Mouse (Mus musculus) stomach, embryonic 16.5 days (tissue): ENCODE data around the gene Olfr1253. TPM values are rescaled to one million over a fixed set of nuclear protein-coding genes. Genes with fewer than 3 reads are reported as not detected.

ENCODE experiments used
- ATAC-seq: fragments of 200-750 bp; cut with Nextera tagmentation; 2 replicates; pipeline ENCODE4 v1.8.0; 2017; ENCODE audit warnings: moderate number of reproducible peaks, moderate TSS enrichment; ENCODE audit not compliant: insufficient read depth, low FRiP score
- H3K27ac ChIP-seq: fragments of 300-500 bp; sonication (generic); 2 replicates; pipeline ENCODE4 v1.5.1; 2014; ENCODE audit warnings: low read length
- H3K27me3 ChIP-seq: fragments of 300-500 bp; sonication (generic); 2 replicates; pipeline ENCODE4 v1.6.1; 2014; ENCODE audit warnings: low read length, control low read depth, mixed read lengths; ENCODE audit not compliant: control insufficient read depth, insufficient read depth
- H3K36me3 ChIP-seq: fragments of 300-500 bp; sonication (generic); 2 replicates; pipeline ENCODE4 v1.6.1; 2014; ENCODE audit warnings: low read length; ENCODE audit not compliant: control insufficient read depth, insufficient read depth
- H3K4me1 ChIP-seq: fragments of 300-500 bp; sonication (generic); 2 replicates; pipeline ENCODE4 v1.6.1; 2014; ENCODE audit warnings: low read length, control low read depth, mixed read lengths; ENCODE audit not compliant: control insufficient read depth, insufficient read depth
- H3K4me2 ChIP-seq: fragments of 300-500 bp; sonication (generic); 2 replicates; pipeline ENCODE4 v1.6.1; 2014; ENCODE audit warnings: low read depth, low read length, mixed read lengths
- H3K4me3 ChIP-seq: fragments of 300-500 bp; sonication (generic); replicated peaks from 2 replicates; pipeline ENCODE4 v1.5.1; 2014; ENCODE audit warnings: mild to moderate bottlenecking, low read length
- H3K9ac ChIP-seq: fragments of 300-500 bp; sonication (generic); 2 replicates; pipeline ENCODE4 v1.6.1; 2014; ENCODE audit warnings: low read length
- H3K9me3 ChIP-seq: fragments of 300-500 bp; sonication (generic); replicated peaks from 2 replicates; pipeline ENCODE4 v1.6.1; 2016; ENCODE audit warnings: low read length, control low read depth; ENCODE audit not compliant: control insufficient read depth
- WGBS: fragments of 180-500 bp; shearing (Covaris S2); extraction: QIAGEN DNeasy Blood & Tissue Kit; methylation state at CpG from one replicate; pipeline ENCODE4 v1.1.7; 2014; 5-methylcytosine and 5-hydroxymethylcytosine counted together
- polyA plus RNA-seq: library from polyadenylated mRNA; unstranded; fragments of >200 nt; fragmentation: Nextera tagmentation; extraction: Ambion mirVana; gene quantifications from 2 replicates; pipeline ENCODE4 v1.2.1, GENCODE M21; 2015

Olfr1253 gene
- not detected in 2 replicates for polyA plus RNA-seq

DNA sequence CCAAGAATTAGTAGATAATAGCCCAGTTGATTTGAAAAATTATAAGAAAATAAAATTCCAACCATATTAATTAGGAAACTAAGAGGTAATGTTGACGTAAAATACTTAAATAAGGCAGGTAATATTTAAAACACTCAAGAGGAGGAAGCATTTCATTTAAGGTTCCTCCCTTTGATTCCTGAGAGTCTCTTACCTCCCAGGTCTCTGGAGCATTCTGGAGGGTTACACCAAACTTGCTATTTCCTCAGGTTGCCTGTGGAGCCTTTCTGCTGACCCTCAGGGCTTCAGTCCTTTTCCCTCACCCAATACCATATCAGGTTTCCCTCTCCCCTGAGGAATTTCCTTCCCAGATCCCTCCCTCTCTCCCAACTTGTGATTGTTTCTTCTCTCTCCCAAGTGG, at the start of gene Olfr1253:
Gene Olfr1253, minus strand, starts transcription at position 101 of the 400 bp plus-strand sequence.
- Histone ChIP-seq H3K9me3 (no peaks in the 10 kb centered on the region), H3K4me1 (no peaks in the 10 kb centered on the region), H3K4me2 (no peak within 1 kb of the TSS), H3K36me3 (no peaks in the 10 kb centered on the region), H3K27me3 (no peaks in the 10 kb centered on the region), H3K4me3 (no peak within 1 kb of the TSS), H3K27ac (no peak within 1 kb of the TSS), H3K9ac (no peak within 1 kb of the TSS)
- WGBS, result 86% methylated on average over 1 of the region's 1 CpGs
- no peak for ATAC-seq

DNA sequence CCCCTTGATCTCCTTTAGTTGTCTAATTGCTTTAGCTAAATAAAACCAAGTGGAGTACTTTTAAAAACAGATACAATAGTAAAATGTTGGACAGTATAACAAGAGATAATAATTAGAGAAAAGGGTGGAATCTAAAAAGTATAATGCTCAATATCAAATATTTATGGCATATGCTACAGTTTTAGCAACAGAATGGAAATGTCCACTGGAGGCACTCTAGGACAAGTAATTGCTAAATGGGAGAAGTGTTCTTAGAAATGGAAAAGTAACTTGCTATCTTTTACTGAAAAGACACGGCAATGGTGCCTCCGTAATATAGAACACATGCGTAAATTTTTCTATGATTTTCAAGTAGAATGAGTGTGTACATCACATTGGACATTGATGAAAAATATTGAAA, 42.7 kb upstream of the Olfr1253 start:
- H3K4me2 ChIP-seq, result no peak overlapping the region
- ATAC-seq, result no peak
- WGBS, result 88% methylated on average over 3 of the region's 3 CpGs
- H3K9ac ChIP-seq, result no peak overlapping the region
- no peak overlapping the region for H3K4me3 ChIP-seq
- H3K4me1 ChIP-seq, result no peaks in the 10 kb centered on the region
- H3K36me3 ChIP-seq, result no peaks in the 10 kb centered on the region
- H3K27me3 ChIP-seq, result no peaks in the 10 kb centered on the region
- no peak overlapping the region for H3K27ac ChIP-seq
- H3K9me3 ChIP-seq, result no peaks in the 10 kb centered on the region

- Histone ChIP-seq H3K9me3 (no peaks in the 10 kb centered on the region), H3K36me3 (no peaks in the 10 kb centered on the region), H3K4me1 (no peaks in the 10 kb centered on the region), H3K9ac (no peak within 1 kb of the TSS), H3K4me2 (no peak within 1 kb of the TSS), H3K27me3 (no peaks in the 10 kb centered on the region), H3K27ac (no peak within 1 kb of the TSS), H3K4me3 (no peak within 1 kb of the TSS)
- no peak for ATAC-seq
These were observed 36.6 kb upstream of the Olfr1253 start, which contains the start of gene Olfr1254 for GRCm38 (mm10) chr2:89793519-89793918. Gene Olfr1254, minus strand, starts transcription at chr2:89793619.

DNA sequence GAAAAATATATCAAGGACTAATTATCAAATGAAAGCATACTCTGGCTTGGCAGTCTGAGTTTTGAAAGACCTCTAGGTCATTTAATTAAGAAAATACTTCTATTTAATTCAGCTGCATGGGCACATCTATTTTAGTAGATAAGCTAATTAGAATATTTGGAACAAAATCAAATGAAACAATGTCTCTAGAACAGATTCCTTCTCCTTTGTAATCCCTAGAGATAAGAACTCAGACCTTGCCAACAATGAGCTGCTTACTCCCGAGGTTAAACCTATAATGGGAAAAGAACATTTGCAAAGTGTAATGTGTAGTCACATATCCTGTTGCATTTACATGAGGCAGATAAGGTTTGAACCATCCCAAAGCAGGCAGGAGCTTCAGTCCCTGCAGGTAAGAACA, 32.0 kb downstream of the Olfr1253 start, which contains the start of gene Olfr1252:
Gene Olfr1252, minus strand, starts transcription at position 101 of the 400 bp plus-strand sequence.
- H3K9me3 ChIP-seq, result no peaks in the 10 kb centered on the region
- no peak within 1 kb of the TSS for H3K4me2 ChIP-seq
- no peak within 1 kb of the TSS for H3K9ac ChIP-seq
- H3K4me1 ChIP-seq, result no peaks in the 10 kb centered on the region
- ATAC-seq, result no peak
- no peaks in the 10 kb centered on the region for H3K36me3 ChIP-seq
- 46% methylated on average over 1 of the region's 1 CpGs for WGBS
- H3K27ac ChIP-seq, result no peak within 1 kb of the TSS
- no peaks in the 10 kb centered on the region for H3K27me3 ChIP-seq
- no peak within 1 kb of the TSS for H3K4me3 ChIP-seq

Other genes starting within 250 kb of the Olfr1253 start
- gene Olfr1243, start 225.6 kb downstream of the Olfr1253 start, polyA plus RNA-seq, result not detected in 2 replicates
- gene Olfr1245, start 178.6 kb downstream of the Olfr1253 start, polyA plus RNA-seq, result not detected in 2 replicates
- gene Olfr1246, start 163.9 kb downstream of the Olfr1253 start, polyA plus RNA-seq, result not detected in 2 replicates
- not detected in 2 replicates for gene Olfr1247, start 143.0 kb downstream of the Olfr1253 start, polyA plus RNA-seq
- gene Olfr1248, start 138.8 kb downstream of the Olfr1253 start, polyA plus RNA-seq, result not detected in 2 replicates
- gene Olfr1249, start 122.1 kb downstream of the Olfr1253 start, polyA plus RNA-seq, result not detected in 2 replicates
- not detected in 2 replicates for gene Olfr1250, start 95.6 kb downstream of the Olfr1253 start, polyA plus RNA-seq
- gene Olfr1251, start 85.2 kb downstream of the Olfr1253 start, polyA plus RNA-seq, result not detected in 2 replicates
- not detected in 2 replicates for gene Olfr1252, start 32.1 kb downstream of the Olfr1253 start, polyA plus RNA-seq
- not detected in 2 replicates for gene Olfr1254, start 36.5 kb upstream of the Olfr1253 start, polyA plus RNA-seq
- not detected in 2 replicates for gene Olfr1255, start 55.0 kb upstream of the Olfr1253 start, polyA plus RNA-seq
- not detected in 2 replicates for gene Olfr1256, start 84.5 kb upstream of the Olfr1253 start, polyA plus RNA-seq
- gene Olfr48, start 91.1 kb upstream of the Olfr1253 start, polyA plus RNA-seq, result not detected in 2 replicates
- not detected in 2 replicates for gene Olfr1257, start 121.3 kb upstream of the Olfr1253 start, polyA plus RNA-seq
- not detected in 2 replicates for gene Olfr1258, start 170.2 kb upstream of the Olfr1253 start, polyA plus RNA-seq
- gene Olfr1259, start 191.6 kb upstream of the Olfr1253 start, polyA plus RNA-seq, result not detected in 2 replicates
- gene Olfr1260, start 217.2 kb upstream of the Olfr1253 start, polyA plus RNA-seq, result not detected in 2 replicates
- not detected in 2 replicates for gene Olfr1261, start 234.1 kb upstream of the Olfr1253 start, polyA plus RNA-seq
- gene Olfr1262, start 243.1 kb upstream of the Olfr1253 start, polyA plus RNA-seq, result not detected in 2 replicates